Mouse (Mus musculus): ENCODE data around the gene Rprd2. TPM values are rescaled to one million over a fixed set of nuclear protein-coding genes. Genes with fewer than 3 reads are reported as not detected.

Rprd2 gene
- 4.0 and 10.0 TPM in 2 replicates for polyA plus RNA-seq (2012; ENCODE audit: low replicate concordance)

DNA sequence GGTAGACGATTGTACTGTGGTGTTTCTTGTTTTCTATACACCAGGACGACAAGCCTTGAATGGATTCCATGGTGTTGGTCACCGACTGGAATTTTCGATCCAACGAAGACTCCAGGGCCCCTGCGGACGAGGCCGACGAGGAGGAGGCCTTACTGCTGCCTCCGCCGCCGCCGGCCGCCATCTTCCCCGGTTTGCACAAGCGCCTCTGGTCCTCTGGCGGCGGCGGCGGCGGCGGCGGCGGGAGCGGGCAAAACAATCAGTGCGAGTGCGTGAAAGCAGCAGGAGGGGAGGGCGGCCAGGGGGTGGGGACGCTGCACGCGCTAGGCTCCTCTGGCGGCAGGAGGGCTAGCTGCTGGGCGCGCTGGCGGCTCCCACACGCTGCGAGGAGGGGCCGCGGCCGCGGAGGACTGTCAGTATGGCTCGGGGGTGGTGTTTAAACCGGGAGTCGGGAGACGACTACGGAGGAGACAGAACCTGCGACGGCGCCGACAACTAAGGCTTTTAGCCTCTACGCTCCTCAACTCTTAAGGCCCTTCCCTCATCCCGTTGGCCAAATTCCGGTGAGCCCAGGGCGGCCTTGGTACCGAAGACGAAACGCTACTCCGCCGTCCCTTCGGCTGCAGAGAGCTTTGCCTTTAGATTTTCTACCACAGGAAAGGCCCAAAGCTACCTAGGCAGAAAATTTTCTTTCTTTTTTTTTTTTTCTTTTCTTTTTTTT, at the start of gene Rprd2:
Rprd2 (minus strand) TSS at position 293 of the 718 bp plus-strand sequence.

GRCm38 (mm10) chr3:95855502-95856089, 36.9 kb upstream of the Rprd2 start, which contains the start of gene Prpf3:
Gene Prpf3 (minus strand): TSS chr3:95855885.

GRCm38 (mm10) chr3:95760106-95760505, 58.6 kb downstream of the Rprd2 start, which contains the start of gene Tars2:
Gene Tars2 (minus strand): TSS chr3:95760206.

GRCm38 (mm10) chr3:95739353-95740104, 79.1 kb downstream of the Rprd2 start, which contains the start of gene Ecm1:
Gene Ecm1 (minus strand): TSS chr3:95739569.

Other genes starting within 250 kb of the Rprd2 start
- 0.42 and 2.9 TPM in 2 replicates for gene Golph3l, start 229.9 kb downstream of the Rprd2 start, polyA plus RNA-seq (2012; ENCODE audit: low replicate concordance)
- gene Ensa, start 193.9 kb downstream of the Rprd2 start, polyA plus RNA-seq (2012; ENCODE audit: low replicate concordance): 18.6 and 25.3 TPM in 2 replicates
- gene Mcl1, start 160.1 kb downstream of the Rprd2 start, polyA plus RNA-seq (2012; ENCODE audit: low replicate concordance): 285 and 586 TPM in 2 replicates
- gene Adamtsl4, start 130.9 kb downstream of the Rprd2 start, polyA plus RNA-seq (2012; ENCODE audit: low replicate concordance): 1.8 and 2.4 TPM in 2 replicates
- 13.4 and 20.4 TPM in 2 replicates for gene Ecm1, start 79.3 kb downstream of the Rprd2 start, polyA plus RNA-seq (2012; ENCODE audit: low replicate concordance)
- gene Tars2, start 58.7 kb downstream of the Rprd2 start, polyA plus RNA-seq (2012; ENCODE audit: low replicate concordance): 5.1 and 23.2 TPM in 2 replicates
- gene Prpf3, start 37.0 kb upstream of the Rprd2 start, polyA plus RNA-seq (2012; ENCODE audit: low replicate concordance): 4.5 and 12.9 TPM in 2 replicates
- gene Mrps21, start 52.7 kb upstream of the Rprd2 start, polyA plus RNA-seq (2012; ENCODE audit: low replicate concordance): 5.5 and 129 TPM in 2 replicates
- 1.7 and 2.3 TPM in 2 replicates for gene Ciart, start 63.4 kb upstream of the Rprd2 start, polyA plus RNA-seq (2012; ENCODE audit: low replicate concordance)
- gene BC028528, start 73.1 kb upstream of the Rprd2 start, polyA plus RNA-seq (2012; ENCODE audit: low replicate concordance): 0.88 TPM in 1 of 2 replicates, not detected in the other
- 74.2 and 153 TPM in 2 replicates for gene Aph1a, start 75.1 kb upstream of the Rprd2 start, polyA plus RNA-seq (2012; ENCODE audit: low replicate concordance)
- not detected in 2 replicates for gene Car14, start 85.8 kb upstream of the Rprd2 start, polyA plus RNA-seq (2012; ENCODE audit: low replicate concordance)
- gene Anp32e, start 110.4 kb upstream of the Rprd2 start, polyA plus RNA-seq (2012; ENCODE audit: low replicate concordance): 47.1 and 116 TPM in 2 replicates
- 85.7 and 240 TPM in 2 replicates for gene Plekho1, start 177.1 kb upstream of the Rprd2 start, polyA plus RNA-seq (2012; ENCODE audit: low replicate concordance)
- 4.6 and 7.9 TPM in 2 replicates for gene Vps45, start 239.6 kb upstream of the Rprd2 start, polyA plus RNA-seq (2012; ENCODE audit: low replicate concordance)